Mouse (Mus musculus) limb, embryonic 11.5 days (tissue): Measurements from ENCODE around the gene Fastkd5. TPM values are rescaled to one million over a fixed set of nuclear protein-coding genes. Genes with fewer than 3 reads are reported as not detected.

Experiments
- ATAC-seq: fragments of 200-750 bp; cut with Nextera tagmentation; 2 replicates; pipeline ENCODE4 v1.8.0; 2017; ENCODE audit warnings: low read depth; ENCODE audit not compliant: insufficient number of reproducible peaks, low FRiP score, low TSS enrichment
- DNase-seq: peaks from one replicate; pipeline ENCODE4 v3.0.0-alpha.2; 2015; ENCODE audit warnings: low spot score
- H3K27ac ChIP-seq: fragments of 300-500 bp; sonication (generic); replicated peaks from 2 replicates; pipeline ENCODE4 v1.5.1; 2014; ENCODE audit warnings: low read depth, mild to moderate bottlenecking, low read length
- H3K27me3 ChIP-seq: fragments of 300-500 bp; sonication (generic); 2 replicates; pipeline ENCODE4 v1.6.1; 2014; ENCODE audit warnings: mild to moderate bottlenecking, low read length, mixed read lengths; ENCODE audit not compliant: control insufficient read depth, insufficient read depth
- H3K36me3 ChIP-seq: fragments of 300-500 bp; sonication (generic); 2 replicates; pipeline ENCODE4 v1.6.1; 2014; ENCODE audit warnings: mild to moderate bottlenecking, low read length, moderate library complexity, mixed read lengths; ENCODE audit not compliant: control insufficient read depth, insufficient read depth
- H3K4me1 ChIP-seq: fragments of 300-500 bp; sonication (generic); 2 replicates; pipeline ENCODE4 v1.6.1; 2014; ENCODE audit warnings: low read length, mixed read lengths; ENCODE audit not compliant: control insufficient read depth, insufficient read depth
- H3K4me2 ChIP-seq: fragments of 300-500 bp; sonication (generic); 2 replicates; pipeline ENCODE4 v1.6.1; 2014; ENCODE audit warnings: low read depth, mild to moderate bottlenecking, moderate library complexity; ENCODE audit not compliant: severe bottlenecking
- H3K4me3 ChIP-seq: fragments of 300-500 bp; sonication (generic); 2 replicates; pipeline ENCODE4 v1.5.1; 2014; ENCODE audit warnings: low read depth, low read length
- H3K9ac ChIP-seq: fragments of 300-500 bp; sonication (generic); 2 replicates; pipeline ENCODE4 v1.6.1; 2014; ENCODE audit warnings: mild to moderate bottlenecking, low read length
- H3K9me3 ChIP-seq: fragments of 300-500 bp; sonication (generic); 2 replicates; pipeline ENCODE4 v1.6.1; 2016; ENCODE audit warnings: low read length; ENCODE audit not compliant: control insufficient read depth
- WGBS: fragments of 180-500 bp; shearing (Covaris S2); extraction: QIAGEN DNeasy Blood & Tissue Kit; methylation state at CpG from one replicate; pipeline ENCODE4 v1.1.7; 2014; 5-methylcytosine and 5-hydroxymethylcytosine counted together
- polyA plus RNA-seq: library from polyadenylated mRNA; unstranded; fragments of >200 nt; fragmentation: Nextera tagmentation; extraction: Ambion mirVana; gene quantifications from 2 replicates; pipeline ENCODE4 v1.2.1, GENCODE M21; 2014

The Fastkd5 gene
- polyA plus RNA-seq, 1 experiment from 2014 or later = 24.9 TPM

- DNase-seq (no peak), ATAC-seq (no peak)
- H3K9ac ChIP-seq = no peak overlapping the region
- H3K27me3 ChIP-seq = no peaks in the 10 kb centered on the region
- no peaks in the 10 kb centered on the region for H3K4me1 ChIP-seq
- H3K4me2 ChIP-seq = no peak overlapping the region
- 91% methylated on average over 1 of the region's 1 CpGs for WGBS
- H3K27ac ChIP-seq = no peak overlapping the region
- no peaks in the 10 kb centered on the region for H3K9me3 ChIP-seq
- H3K36me3 ChIP-seq = peaks cover 10% of the 10 kb centered on the region; the same call in 1 of the 2 replicates
- no peak overlapping the region for H3K4me3 ChIP-seq
Measured at GRCm38 (mm10) chr2:130595596-130595995, 34.2 kb downstream of the Fastkd5 start.

- Histone ChIP-seq H3K9ac (no peak overlapping the region), H3K27ac (no peak overlapping the region), H3K27me3 (no peaks in the 10 kb centered on the region), H3K9me3 (no peaks in the 10 kb centered on the region), H3K36me3 (peaks cover 4% of the 10 kb centered on the region; the same call in 1 of the 2 replicates), H3K4me3 (no peak overlapping the region), H3K4me1 (no peaks in the 10 kb centered on the region), H3K4me2 (no peak overlapping the region)
- ATAC-seq (no peak), DNase-seq (no peak)
- 92% methylated on average over 2 of the region's 2 CpGs for whole genome bisulfite sequencing
Measured at GRCm38 (mm10) chr2:130591016-130591415, 38.8 kb downstream of the Fastkd5 start.

GRCm38 (mm10) chr2:130589761-130590160 lies 40.1 kb downstream of the Fastkd5 start:
- no peak overlapping the region for H3K27ac ChIP-seq
- H3K9ac ChIP-seq = no peak overlapping the region
- DNase-seq = no peak
- no peaks in the 10 kb centered on the region for H3K27me3 ChIP-seq
- WGBS = 94% methylated on average over 2 of the region's 2 CpGs
- no peak for ATAC-seq
- H3K36me3 ChIP-seq = peaks cover 4% of the 10 kb centered on the region; the same call in 1 of the 2 replicates
- no peaks in the 10 kb centered on the region for H3K4me1 ChIP-seq
- H3K4me2 ChIP-seq = no peak overlapping the region
- H3K4me3 ChIP-seq = no peak overlapping the region
- H3K9me3 ChIP-seq = no peaks in the 10 kb centered on the region

GRCm38 (mm10) chr2:130589157-130589556 lies 40.7 kb downstream of the Fastkd5 start:
- Histone ChIP-seq H3K27ac (no peak overlapping the region), H3K9ac (no peak overlapping the region), H3K4me2 (no peak overlapping the region), H3K27me3 (no peaks in the 10 kb centered on the region), H3K4me1 (no peaks in the 10 kb centered on the region), H3K9me3 (no peaks in the 10 kb centered on the region), H3K4me3 (no peak overlapping the region), H3K36me3 (peaks cover 4% of the 10 kb centered on the region; the same call in 1 of the 2 replicates)
- ATAC-seq (no peak), DNase-seq (no peak)
- 75% methylated on average over 4 of the region's 4 CpGs for WGBS

- H3K9ac ChIP-seq = no peak overlapping the region
- no peak for ATAC-seq
- DNase-seq = no peak
- no peaks in the 10 kb centered on the region for H3K9me3 ChIP-seq
- WGBS = 77% methylated on average over 2 of the region's 2 CpGs
- H3K27me3 ChIP-seq = no peaks in the 10 kb centered on the region
- no peak overlapping the region for H3K27ac ChIP-seq
- no peak overlapping the region for H3K4me3 ChIP-seq
- no peak overlapping the region for H3K4me2 ChIP-seq
- peaks cover 4% of the 10 kb centered on the region; the same call in 1 of the 2 replicates for H3K36me3 ChIP-seq
- no peaks in the 10 kb centered on the region for H3K4me1 ChIP-seq
Measured at GRCm38 (mm10) chr2:130588373-130588772, 41.5 kb downstream of the Fastkd5 start.

GRCm38 (mm10) chr2:130586016-130586415 lies 43.8 kb downstream of the Fastkd5 start:
- Histone ChIP-seq H3K27ac (no peak overlapping the region), H3K9ac (no peak overlapping the region), H3K27me3 (peaks cover 19% of the 10 kb centered on the region), H3K4me2 (no peak overlapping the region), H3K36me3 (no peaks in the 10 kb centered on the region), H3K4me3 (no peak overlapping the region), H3K4me1 (no peaks in the 10 kb centered on the region), H3K9me3 (no peaks in the 10 kb centered on the region)
- 85% methylated on average over 6 of the region's 6 CpGs for whole genome bisulfite sequencing
- no peak for ATAC-seq
- no peak for DNase-seq

- DNase-seq (no peak), ATAC-seq (no peak)
- peaks cover 39% of the 10 kb centered on the region for H3K27me3 ChIP-seq
Measured at GRCm38 (mm10) chr2:130583902-130584560, 45.8 kb downstream of the Fastkd5 start.

GRCm38 (mm10) chr2:130582552-130582951 lies 47.3 kb downstream of the Fastkd5 start, which contains the start of gene Avp:
Gene Avp (minus strand): TSS chr2:130582554.
- H3K4me3 ChIP-seq = no peak within 1 kb of the TSS

More at GRCm38 (mm10) chr2:130583902-130584560, 45.8 kb downstream of the Fastkd5 start:
- Histone ChIP-seq H3K9ac (no peak overlapping the region), H3K4me2 (no peak overlapping the region), H3K4me3 (no peak overlapping the region), H3K4me1 (no peaks in the 10 kb centered on the region), H3K36me3 (no peaks in the 10 kb centered on the region), H3K27ac (no peak overlapping the region), H3K9me3 (no peaks in the 10 kb centered on the region)
- 82% methylated on average over 10 of the region's 10 CpGs for WGBS

More at GRCm38 (mm10) chr2:130582552-130582951, 47.3 kb downstream of the Fastkd5 start, which contains the start of gene Avp:
- Histone ChIP-seq H3K4me1 (no peaks in the 10 kb centered on the region), H3K9me3 (no peaks in the 10 kb centered on the region), H3K27ac (no peak within 1 kb of the TSS), H3K36me3 (no peaks in the 10 kb centered on the region), H3K9ac (no peak within 1 kb of the TSS), H3K4me2 (no peak within 1 kb of the TSS), H3K27me3 (peaks cover 52% of the 10 kb centered on the region)
- 33% methylated on average over 10 of the region's 10 CpGs for WGBS
- no peak for DNase-seq
- ATAC-seq = no peak
